Mouse (Mus musculus): ENCODE results near the gene Stxbp6.

The Stxbp6 gene

GRCm38 (mm10) chr12:44996897-44997296, 77.6 kb downstream of the Stxbp6 start:
- DNase-seq (ENCODE audit: low spot score in 2 of 2), result no peak

GRCm38 (mm10) chr12:44996274-44996673, 78.2 kb downstream of the Stxbp6 start:
- no peak for DNase-seq (ENCODE audit: low spot score in 2 of 2)

- DNase-seq (ENCODE audit: low spot score in 2 of 2), result peak in 1 of 2 experiments; percentile 54
Observed at GRCm38 (mm10) chr12:44993391-44993790, 81.1 kb downstream of the Stxbp6 start.

GRCm38 (mm10) chr12:44992847-44993246, 81.7 kb downstream of the Stxbp6 start:
- DNase-seq (ENCODE audit: low spot score in 2 of 2), result no peak

GRCm38 (mm10) chr12:44990379-44990778, 84.1 kb downstream of the Stxbp6 start:
- DNase-seq (ENCODE audit: low spot score in 2 of 2), result no peak

GRCm38 (mm10) chr12:44989011-44989410, 85.5 kb downstream of the Stxbp6 start:
- no peak for DNase-seq (ENCODE audit: low spot score in 2 of 2)

- no peak for DNase-seq (ENCODE audit: low spot score in 2 of 2)
Observed at GRCm38 (mm10) chr12:44987762-44988161, 86.7 kb downstream of the Stxbp6 start.

- no peak for DNase-seq (ENCODE audit: low spot score in 2 of 2)
Observed at GRCm38 (mm10) chr12:44979316-44979848, 95.1 kb downstream of the Stxbp6 start.

- no peak for DNase-seq (ENCODE audit: low spot score in 2 of 2)
Observed at GRCm38 (mm10) chr12:44975266-44975665, 99.2 kb downstream of the Stxbp6 start.

GRCm38 (mm10) chr12:44971477-44971876, 103.0 kb downstream of the Stxbp6 start:
- no peak for DNase-seq (ENCODE audit: low spot score in 2 of 2)

- DNase-seq (ENCODE audit: low spot score in 2 of 2), result no peak
Observed at GRCm38 (mm10) chr12:44967448-44967847, 107.1 kb downstream of the Stxbp6 start.

GRCm38 (mm10) chr12:44957474-44957873, 117.0 kb downstream of the Stxbp6 start:
- DNase-seq (ENCODE audit: low spot score in 2 of 2), result no peak

GRCm38 (mm10) chr12:44953121-44953520, 121.4 kb downstream of the Stxbp6 start:
- no peak for DNase-seq (ENCODE audit: low spot score in 2 of 2)

- no peak for DNase-seq (ENCODE audit: low spot score in 2 of 2)
Observed at GRCm38 (mm10) chr12:44952072-44952471, 122.4 kb downstream of the Stxbp6 start.

- DNase-seq (ENCODE audit: low spot score in 2 of 2), result no peak
Observed at GRCm38 (mm10) chr12:44950559-44950958, 124.0 kb downstream of the Stxbp6 start.

- DNase-seq (ENCODE audit: low spot score in 2 of 2), result no peak
Observed at GRCm38 (mm10) chr12:44947823-44948222, 126.7 kb downstream of the Stxbp6 start.

GRCm38 (mm10) chr12:44940325-44940724, 134.2 kb downstream of the Stxbp6 start:
- no peak for DNase-seq (ENCODE audit: low spot score in 2 of 2)

GRCm38 (mm10) chr12:44939106-44939505, 135.4 kb downstream of the Stxbp6 start:
- DNase-seq (ENCODE audit: low spot score in 2 of 2), result no peak

GRCm38 (mm10) chr12:44932954-44933353, 141.6 kb downstream of the Stxbp6 start:
- DNase-seq (ENCODE audit: low spot score in 2 of 2), result no peak

GRCm38 (mm10) chr12:44931716-44932115, 142.8 kb downstream of the Stxbp6 start:
- DNase-seq (ENCODE audit: low spot score in 2 of 2), result no peak

GRCm38 (mm10) chr12:44928456-44928855, 146.1 kb downstream of the Stxbp6 start:
- DNase-seq (ENCODE audit: low spot score in 2 of 2), result no peak

GRCm38 (mm10) chr12:44925901-44926300, 148.6 kb downstream of the Stxbp6 start:
- no peak for DNase-seq (ENCODE audit: low spot score in 2 of 2)

- no peak for DNase-seq (ENCODE audit: low spot score in 2 of 2)
Observed at GRCm38 (mm10) chr12:44923273-44923672, 151.2 kb downstream of the Stxbp6 start.

- no peak for DNase-seq (ENCODE audit: low spot score in 2 of 2)
Observed at GRCm38 (mm10) chr12:44922241-44922640, 152.3 kb downstream of the Stxbp6 start.

Data from right cerebral cortex, adult 2 months (tissue).